Mouse (Mus musculus) adrenal gland (tissue): Measurements from ENCODE around the gene Phldb2.

Source experiments
- intact Hi-C: fragments of 180-260 bp; cut with DNase I; formaldehyde crosslinking; loops from one replicate; pipeline ENCODE4 v1.15.1; 2025

The Phldb2 gene

DNA sequence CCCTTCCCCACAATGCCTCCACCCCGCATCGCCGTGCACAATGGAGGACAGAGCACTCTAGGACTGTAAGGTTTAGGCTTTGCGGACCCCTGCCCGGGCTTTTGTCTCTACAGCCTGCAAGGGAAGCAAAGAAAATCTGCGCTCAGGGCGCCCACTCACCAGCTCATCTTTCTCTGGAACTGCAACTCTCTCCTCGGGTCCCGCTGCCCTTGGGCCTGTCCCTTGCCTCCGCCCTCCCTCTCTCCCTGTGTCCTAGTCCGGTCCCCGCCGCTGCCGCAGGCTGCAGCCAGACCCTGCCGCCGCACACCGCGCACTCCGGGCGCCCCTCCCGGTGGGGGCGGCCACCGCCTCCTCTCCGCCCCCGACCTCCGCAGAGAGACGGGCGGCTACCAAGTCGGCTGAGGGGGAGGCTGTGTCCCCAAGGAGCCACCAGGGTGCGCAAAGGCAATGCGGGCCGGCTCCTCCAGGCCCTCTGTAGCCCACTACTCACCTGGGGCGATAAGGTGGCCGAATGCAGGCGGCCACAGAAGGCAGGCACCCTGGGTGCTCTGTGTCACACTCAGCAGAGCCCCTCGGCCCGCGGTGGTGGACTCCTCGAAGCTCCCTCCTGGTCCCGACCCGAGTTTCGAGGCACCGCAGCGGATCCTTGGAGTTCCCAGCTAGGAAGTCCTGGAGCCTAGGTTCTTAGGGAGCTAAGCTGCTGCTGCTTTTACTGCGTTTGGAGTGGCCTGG, 109.2 kb downstream of the Phldb2 start:
- intact Hi-C loops, result loop anchor here (2.0 kb wide), 1 partner anchor 123 kb away; no protein-coding TSS in a partner anchor

DNA sequence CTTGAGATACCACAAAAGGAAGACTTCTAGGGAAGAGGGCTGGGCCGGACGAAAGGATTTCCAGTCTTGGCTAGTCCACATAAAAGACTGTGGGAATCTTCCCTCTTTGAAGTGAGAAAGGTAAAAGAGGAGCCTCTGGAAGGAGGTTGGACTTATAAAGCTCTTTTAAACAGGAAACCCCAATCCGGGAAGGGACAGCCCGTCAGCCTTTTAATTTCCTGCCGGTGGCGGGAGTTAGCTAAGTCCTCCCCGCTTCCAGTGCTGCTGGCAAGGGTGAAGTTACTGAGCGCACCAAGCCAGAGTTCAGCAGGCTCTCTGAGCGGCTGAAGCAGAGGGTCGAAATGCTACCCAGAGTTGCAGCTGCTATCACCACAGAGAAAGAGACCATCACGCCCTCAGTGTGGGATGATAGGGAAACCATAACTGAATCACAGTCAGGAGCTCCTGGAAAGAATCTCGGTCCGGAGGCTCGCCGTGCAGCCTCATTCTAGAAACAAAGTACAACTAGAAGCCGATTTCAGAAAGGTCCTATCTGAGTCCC, 110.0 kb downstream of the Phldb2 start:
- intact Hi-C loops, result no loop called here

DNA sequence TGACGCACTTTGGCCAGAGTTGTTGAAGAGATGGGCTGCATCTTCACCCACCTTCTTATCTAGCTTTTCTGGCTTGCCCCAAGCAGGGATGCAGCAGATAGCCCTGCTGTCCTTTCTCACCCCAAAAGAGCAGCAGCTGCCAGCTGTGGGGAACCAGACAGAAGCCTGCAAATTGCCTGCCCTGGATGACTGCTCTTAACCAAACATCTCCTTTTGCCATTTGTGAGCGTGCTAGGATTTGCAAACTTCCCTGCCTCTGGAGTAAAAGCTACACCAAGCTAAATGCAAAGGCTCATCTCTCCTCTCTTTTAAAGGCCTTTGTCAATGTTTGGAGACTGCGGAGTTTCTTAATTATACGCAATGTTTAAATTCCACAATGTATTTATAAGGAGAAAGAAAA, 111.0 kb downstream of the Phldb2 start:
- intact Hi-C loops, result no loop called here

DNA sequence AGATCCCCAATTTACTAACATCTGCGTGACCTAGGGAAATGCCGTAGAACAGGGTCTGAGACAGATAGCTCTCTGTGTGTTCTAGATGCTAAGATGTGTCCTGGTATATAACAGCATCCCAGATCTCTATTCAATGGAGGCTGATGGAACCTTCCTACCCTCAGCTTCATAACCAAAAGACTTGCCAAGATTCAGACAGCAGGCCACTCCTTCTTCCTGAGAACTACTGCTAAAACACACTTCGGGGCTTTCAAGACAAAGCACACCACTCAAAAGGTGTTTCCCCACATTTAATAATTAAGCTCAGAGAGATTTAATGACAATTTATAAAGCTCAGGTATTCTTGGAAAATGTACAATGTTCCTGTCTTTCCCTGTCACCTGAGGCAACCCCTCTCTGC, 111.6 kb downstream of the Phldb2 start:
- intact Hi-C loops, result no loop called here

DNA sequence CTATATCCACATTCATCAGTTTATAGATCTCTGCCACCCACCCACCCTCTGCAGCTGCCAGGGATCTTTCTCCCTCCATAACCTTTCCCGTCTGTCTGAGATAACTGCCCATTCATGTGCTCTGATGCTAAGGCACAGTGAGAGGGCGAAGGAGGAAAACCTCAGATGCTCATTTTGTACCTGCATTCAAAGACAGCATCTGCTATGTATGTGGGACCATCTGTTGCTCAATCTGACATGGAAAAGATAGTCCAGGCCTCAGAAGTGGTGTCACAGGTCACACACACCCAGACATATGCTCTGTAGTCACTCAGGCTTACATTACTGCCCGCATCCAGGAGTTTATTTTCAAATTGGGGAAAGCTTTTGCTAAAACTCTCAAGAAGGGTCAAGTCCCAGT, 112.4 kb downstream of the Phldb2 start:
- intact Hi-C loops, result no loop called here

DNA sequence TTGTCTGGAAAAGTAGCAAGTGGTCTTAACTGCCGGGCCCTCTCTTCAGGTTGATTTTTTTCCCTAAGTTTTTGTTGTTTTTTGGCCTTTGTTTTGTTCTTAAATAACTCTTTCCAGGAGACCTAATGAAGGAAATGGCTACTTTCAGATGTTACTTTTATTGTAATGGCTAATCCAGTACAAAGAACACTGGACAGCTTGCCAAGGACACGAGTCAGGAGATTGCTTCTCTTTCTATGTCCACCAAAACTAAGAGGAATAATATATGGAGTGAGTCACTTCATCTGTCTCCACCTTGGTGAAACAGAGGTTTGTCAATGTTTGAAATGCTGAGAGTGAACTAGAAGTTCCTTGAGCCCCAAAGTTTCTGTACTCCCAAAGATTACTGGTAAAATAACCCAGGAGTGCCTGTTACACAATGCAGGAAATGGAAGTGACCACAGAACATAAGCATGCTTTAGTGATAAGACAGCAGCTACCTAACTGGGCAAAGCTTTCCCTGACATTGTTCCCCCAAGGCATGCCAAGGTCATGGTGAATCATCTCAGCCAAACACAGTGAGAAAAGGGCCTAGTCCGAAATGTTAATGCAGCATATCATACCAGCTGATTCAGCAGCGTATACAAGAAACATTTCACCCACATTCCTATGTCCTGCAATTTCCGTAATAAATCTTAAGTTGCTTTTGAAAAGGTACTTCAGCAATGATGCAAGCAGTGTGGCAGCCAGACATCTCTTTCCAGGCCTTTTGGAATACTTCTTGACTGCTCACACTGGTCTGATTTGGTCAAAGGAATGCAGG, 115.7 kb downstream of the Phldb2 start:
- intact Hi-C loops, result no loop called here

DNA sequence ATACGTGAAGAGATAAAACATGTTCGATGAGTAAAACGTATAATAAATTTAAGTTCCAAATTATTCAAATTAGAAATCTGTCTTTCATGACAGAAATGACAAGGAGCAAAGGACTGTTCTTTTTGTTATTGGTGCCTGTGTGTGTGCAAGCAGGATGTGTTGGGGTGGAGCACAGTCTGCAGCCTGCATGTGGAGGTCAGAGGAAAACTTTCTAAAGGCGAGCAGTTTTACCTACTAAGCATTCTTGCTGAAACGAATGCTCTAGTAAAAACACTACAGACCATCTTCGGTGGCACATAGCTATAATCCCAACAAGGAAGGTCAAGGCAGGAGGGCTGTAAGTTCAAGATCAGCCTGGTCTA, 120.7 kb downstream of the Phldb2 start:
- intact Hi-C loops, result no loop called here

DNA sequence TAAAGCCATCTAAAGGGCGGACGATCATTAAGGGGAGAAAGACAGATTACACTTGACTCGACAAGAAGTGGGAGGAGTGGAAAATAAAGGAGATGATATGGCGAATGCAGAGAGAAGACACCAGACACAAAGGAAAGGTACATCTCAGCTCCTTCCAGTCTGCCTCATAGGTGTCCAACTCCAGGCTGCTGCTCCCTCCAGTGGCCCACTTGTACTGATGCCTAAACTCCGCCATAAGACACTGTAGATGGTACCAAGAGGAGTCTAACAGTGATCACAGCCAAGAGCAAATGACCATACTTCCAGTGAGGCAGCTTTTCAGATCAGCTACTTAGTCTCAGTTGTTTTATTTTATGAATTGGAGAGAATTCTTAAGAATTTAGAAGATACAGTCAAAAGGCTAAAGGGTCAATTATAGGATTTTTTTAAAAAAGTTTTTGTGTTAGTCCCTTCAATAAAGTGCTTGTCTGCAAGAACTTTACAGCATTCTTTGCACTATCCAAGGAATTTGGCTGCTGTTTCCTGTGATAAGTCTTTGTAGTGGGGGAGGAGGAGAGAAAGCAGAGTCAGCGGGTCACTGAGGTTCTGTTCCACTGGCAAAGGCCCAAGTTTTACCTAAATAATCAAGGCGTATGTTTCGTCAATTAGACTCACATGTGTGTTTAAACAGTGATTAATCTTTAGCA, 121.2 kb downstream of the Phldb2 start:
- intact Hi-C loops, result no loop called here

DNA sequence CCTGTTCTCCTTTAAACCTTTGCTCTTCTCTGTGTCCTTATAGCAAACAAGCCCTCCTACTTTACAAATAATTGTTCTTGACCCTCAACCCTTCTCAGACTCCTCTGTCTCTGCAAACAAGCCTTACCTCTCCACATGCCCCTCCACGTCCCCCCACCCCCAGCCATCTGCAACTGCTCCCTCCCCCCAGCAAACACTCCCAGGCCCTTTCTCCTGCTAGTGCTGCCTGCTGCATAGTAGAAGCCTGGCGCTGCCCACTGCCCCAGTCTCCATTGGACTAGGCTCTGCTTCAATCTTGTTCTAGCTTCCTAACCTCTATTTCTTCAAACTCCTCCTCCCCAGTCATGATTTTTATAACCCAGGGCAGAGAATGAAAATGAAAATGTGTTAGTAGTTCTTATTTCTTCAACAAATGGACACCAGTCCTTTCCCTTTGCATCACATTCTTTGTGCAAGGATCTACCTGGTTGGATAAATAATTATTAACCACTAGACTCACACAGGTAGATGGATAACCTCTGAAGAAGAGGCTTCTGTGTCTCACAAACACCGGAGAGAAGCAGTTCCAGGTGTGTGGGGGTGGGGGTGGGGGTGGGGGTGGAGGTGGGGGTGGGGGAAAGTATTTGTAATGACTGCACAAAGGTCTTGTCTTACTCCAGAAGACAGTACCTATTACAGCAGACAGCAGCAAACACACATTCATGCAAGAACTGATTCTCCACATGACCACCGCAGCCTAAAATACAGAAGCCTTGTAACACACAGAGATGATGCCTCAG, 122.1 kb downstream of the Phldb2 start:
- intact Hi-C loops, result no loop called here

DNA sequence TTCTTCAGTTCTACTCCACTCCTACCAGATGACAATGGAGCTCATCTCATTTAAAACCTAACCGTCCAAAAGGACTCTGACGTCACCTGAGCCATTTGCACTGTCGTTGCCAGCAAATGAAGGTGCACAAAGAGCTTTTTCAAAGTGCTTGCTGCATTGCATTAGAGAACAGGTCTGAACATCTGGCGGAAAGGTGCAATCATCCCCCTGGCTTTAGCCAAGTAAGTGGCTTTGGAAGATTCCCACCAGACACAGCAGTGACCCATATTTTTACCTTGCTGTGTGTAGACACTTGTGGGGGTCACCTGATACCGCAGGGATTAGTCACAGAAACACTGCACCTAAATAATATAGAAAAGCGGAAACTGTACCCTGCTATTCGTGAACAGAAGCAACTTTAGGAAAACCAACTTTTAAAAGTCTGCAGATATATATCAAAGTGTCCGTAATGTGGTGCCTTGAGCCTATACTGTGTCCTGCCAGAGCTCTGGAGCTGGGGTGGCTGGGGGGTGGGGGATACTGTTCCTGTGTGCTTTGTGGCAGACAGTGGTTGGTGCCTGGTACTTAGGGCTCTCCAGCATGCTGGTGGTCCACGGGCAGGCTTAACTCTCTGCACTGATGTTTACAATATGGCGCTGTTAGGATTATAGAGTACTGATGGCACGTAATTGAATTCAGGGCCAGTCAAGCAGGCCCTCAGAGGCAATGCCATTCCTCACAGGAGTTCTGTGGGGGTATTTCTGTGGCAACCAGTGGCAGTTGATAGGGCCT, 123.1 kb downstream of the Phldb2 start:
- intact Hi-C loops, result no loop called here

DNA sequence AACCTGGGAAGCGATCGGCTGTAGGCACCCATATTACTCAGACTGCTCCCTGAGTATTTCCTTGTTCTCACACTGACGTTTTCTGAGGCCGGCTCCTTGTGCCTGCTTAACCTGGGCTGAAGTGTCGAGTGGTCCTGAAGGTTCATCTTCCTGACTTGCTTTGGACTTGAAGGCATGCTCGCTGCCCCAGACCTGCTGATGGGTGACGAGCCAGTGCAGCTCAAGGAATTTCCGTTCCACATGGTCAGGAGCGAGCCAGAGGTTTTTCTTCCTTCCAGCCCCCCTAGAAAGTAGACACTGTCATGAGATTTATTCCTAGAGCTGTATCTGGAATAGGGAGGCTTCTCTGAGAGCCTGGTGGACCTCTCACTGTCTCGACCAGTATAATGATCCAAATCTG, 128.1 kb downstream of the Phldb2 start:
- intact Hi-C loops, result no loop called here

DNA sequence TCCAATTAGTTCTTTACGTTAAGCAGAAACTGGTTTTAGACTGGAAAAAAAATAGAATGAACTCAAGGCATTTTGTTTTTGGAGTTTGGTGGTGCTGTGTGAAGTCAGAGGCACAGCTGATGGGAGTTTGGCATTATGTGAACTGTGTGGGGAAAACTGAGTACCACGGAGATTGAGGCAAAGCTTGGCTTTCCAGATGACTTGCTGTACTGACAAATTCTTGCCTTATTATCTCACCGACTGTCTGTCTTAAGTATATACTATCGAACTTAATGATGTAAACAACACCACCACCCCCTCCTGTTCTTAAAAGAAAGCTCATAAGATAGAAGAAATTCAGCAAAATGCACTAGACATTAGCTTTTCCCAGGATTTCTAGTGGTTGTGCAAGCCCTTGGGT, 129.4 kb downstream of the Phldb2 start:
- intact Hi-C loops, result no loop called here

DNA sequence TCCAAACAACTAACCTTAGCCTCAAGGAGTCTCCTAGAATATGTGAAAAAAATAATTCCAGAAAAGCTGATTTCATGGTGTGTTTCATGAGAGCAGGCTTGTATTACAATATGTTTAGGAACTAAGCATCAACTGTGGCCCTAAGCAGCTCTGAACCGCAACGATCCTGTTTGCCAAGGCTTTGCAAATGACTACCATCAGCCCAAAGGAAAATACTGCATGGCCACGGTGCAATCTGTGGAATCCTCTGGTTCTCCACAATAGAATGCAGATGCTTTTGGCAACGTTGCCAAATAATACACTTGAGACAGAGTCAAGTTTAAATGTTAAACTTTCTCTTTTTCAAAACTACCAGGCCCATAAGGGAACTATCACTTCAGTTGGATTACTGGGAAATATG, 133.5 kb downstream of the Phldb2 start:
- intact Hi-C loops, result no loop called here

DNA sequence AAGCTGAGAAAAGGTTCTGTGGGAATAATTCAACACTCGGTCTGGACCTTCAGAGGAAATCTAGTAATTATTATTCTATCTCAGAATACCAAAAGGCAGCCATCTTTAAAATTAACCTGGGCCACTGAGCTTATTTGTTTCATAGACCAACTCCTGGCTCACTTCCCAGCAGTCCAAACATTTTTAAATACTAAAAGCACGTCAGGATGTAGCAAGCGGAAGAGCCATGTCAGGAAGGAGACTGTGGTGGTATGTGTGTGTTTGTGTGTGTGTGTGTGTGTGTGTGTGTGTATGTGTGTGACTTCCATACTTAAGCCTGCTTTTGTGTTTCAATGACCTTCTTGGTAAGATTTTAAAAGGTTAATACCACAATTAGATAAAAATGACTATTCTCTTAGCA, 135.6 kb downstream of the Phldb2 start:
- intact Hi-C loops, result no loop called here

DNA sequence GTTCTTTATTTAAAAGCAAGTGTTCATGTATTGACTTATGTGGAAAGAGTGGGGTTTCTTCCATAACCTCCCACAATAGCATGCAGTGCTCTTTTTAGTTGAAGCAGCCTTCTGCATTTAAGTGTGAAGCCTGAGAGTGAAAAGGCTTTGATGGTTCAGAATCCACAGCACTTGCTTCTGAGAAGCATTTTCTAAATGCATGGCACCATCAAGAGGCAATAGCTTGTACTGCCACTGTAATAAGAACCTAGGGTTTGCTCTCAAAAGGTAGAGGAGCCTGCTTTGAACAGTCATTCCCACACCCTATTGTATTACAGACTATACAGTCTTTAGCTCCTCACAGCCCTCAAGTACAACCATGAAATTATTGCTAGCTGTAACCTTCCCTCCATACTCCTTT, 136.7 kb downstream of the Phldb2 start:
- intact Hi-C loops, result no loop called here

DNA sequence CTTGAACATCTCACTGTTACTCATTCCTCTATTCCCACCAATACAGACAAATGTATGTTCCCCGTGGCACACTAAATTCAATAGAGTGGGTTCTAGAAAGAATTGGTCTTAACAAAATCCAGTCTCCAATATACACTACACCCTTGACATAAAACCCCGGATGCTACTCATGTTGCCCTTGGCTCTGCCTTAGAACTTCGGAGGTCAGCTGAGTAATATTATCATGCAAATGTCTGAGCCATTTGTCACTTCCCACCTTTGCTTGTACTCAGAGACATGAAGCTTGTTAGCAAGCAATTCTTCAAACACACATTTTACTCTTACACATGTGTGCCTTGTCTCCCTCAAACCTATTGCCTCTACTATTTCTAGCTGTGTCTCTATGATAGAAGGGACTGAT, 138.8 kb downstream of the Phldb2 start:
- intact Hi-C loops, result loop anchor here (5.0 kb wide), 1 partner anchor 57 kb away; no protein-coding TSS in a partner anchor

DNA sequence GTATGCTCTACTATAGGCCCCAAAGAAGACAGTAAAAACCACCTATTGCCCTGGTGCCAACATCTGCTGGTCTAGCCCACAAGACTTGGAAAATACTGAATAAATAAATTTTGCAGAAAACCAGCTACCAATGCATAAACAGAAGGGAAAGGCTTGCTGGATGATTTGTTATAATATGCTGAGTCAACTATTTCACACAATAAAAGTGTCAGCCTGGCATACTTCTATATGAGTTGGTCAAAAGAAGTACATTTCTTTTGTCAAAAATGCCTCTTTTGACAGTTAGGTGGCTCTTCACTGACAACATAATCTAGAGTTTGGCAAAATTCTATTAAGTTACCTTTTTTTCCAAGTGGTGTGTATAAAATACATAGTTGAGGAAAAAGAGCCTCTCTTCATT, 141.6 kb downstream of the Phldb2 start:
- intact Hi-C loops, result loop anchor here (5.0 kb wide), 1 partner anchor 54 kb away; no protein-coding TSS in a partner anchor

DNA sequence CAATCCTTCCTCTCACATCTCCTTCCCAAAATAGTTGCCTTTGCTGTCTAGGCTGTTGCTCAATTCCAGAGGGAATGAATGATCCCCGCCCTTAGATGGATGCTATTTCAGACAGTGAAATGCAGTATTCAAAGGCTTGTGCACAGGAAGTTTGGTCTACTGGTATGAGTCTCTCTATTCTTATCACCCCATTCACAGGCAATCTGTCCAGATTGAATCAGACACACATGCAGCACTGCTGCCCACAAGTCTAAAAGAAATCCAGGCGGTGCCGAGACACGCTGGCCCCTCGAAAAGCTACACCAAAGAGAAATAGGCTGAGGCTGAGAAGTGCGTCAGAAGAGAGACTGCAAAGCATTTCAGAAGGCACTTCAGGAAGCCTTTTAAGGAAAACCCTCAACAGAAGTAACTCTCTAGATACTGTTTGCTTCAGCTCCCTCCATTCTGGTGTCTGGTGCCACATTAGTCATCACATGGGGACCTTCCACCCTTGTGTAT, 142.5 kb downstream of the Phldb2 start:
- intact Hi-C loops, result loop anchor here (5.0 kb wide), 1 partner anchor 54 kb away; no protein-coding TSS in a partner anchor

DNA sequence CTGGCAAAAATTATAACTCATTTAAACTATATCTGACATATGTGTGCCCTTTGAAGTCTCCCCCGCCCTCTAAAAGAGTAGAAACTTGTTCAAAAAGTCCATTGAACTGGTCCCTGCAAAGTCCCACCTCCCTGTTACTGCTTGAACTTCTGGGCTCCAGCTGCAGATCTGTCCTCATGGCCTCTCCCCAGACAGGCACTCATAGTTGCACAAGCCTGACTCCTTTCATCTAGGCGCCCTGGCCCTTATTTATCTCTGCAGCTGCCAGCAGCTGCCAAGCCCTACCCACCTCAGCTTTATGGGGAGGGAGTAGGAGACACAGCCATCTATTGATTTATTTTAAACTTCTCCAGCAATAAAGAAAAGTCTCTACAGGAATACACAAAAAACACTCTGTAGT, 143.2 kb downstream of the Phldb2 start:
- intact Hi-C loops, result loop anchor here (5.0 kb wide), 1 partner anchor 53 kb away; no protein-coding TSS in a partner anchor

DNA sequence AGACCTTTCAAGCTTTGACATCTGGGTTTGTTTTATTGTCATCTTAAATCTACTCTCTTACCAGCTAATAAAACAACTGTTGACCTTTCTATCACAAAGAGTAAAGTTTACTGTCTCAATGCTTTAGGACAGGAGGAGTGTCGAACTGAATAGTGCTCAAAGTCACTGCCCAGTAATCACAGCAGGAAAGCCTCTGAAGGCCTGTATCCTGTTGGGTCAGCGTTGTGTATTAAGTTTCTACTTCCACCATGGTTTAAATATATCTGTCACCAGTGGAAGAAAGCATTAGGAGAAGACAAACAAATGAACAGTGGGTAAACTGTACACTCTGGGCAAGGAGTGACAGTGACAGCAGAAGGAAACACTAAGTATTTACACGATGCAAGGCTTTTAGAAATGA, 148.7 kb downstream of the Phldb2 start:
- intact Hi-C loops, result no loop called here
